Mouse (Mus musculus) cerebellum, adult 2 months (tissue): ENCODE measurements around the gene Gpr183.

Experiments used
- CTCF ChIP-seq: fragments of 200-500 bp; IDR thresholded peaks from 2 replicates; pipeline ENCODE4 v1.5.1; 2011; ENCODE audit warnings: low read depth, mild to moderate bottlenecking, control low read depth, low read length, moderate library complexity, borderline replicate concordance; ENCODE audit not compliant: insufficient read depth
- POLR2A ChIP-seq: fragments of 200-500 bp; IDR thresholded peaks from 2 replicates; pipeline ENCODE4 v1.6.1; 2011; ENCODE audit warnings: low read length, control low read depth, borderline replicate concordance; ENCODE audit not compliant: insufficient read depth

DNA sequence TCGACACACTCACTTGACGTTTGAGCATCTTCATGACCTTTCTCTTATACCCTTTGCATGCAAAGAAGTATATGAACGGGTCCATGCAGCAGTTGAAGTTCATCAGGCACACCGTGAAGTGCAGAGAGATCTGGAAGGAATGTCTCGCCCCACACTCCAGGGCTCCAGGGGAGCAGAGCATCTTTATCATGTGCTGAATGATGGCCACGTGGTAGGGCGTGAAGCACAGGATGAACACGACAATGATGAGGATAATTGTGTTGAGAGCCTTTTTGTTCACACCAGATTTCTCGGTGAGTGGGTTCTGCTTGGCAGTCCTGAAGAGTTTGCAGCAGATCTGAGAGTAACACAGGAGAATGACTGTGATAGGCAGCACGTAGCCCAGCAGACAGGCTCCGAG, 10.9 kb downstream of the Gpr183 start:
- TF ChIP-seq POLR2A = no peak
- TF ChIP-seq CTCF = no peak
